Mouse (Mus musculus) bone marrow macrophage, adult 2 months (primary cell): ENCODE results near the gene Nrgn. TPM values are rescaled to one million over a fixed set of nuclear protein-coding genes. Genes with fewer than 3 reads are reported as not detected.

Experiments used
- H3K27ac ChIP-seq: 2 replicates; pipeline ENCODE4 v1.5.1; 2012; ENCODE audit warnings: low read depth, low read length; ENCODE audit not compliant: insufficient read depth
- H3K4me1 ChIP-seq: 2 replicates; pipeline ENCODE4 v1.6.1; 2012; ENCODE audit warnings: low read length; ENCODE audit not compliant: control insufficient read depth, insufficient read depth
- H3K4me3 ChIP-seq: 2 replicates; pipeline ENCODE4 v1.5.1; 2012; ENCODE audit warnings: mild to moderate bottlenecking, low read length, moderate library complexity; ENCODE audit not compliant: insufficient read depth
- CTCF ChIP-seq: IDR thresholded peaks from 2 replicates; pipeline ENCODE4 v1.5.1; 2012; ENCODE audit warnings: low read depth, mild to moderate bottlenecking, low read length, moderate library complexity
- POLR2A ChIP-seq: IDR thresholded peaks from 2 replicates; pipeline ENCODE4 v1.6.1; 2012; ENCODE audit warnings: mild to moderate bottlenecking, low read depth, low read length, borderline replicate concordance
- polyA plus RNA-seq: library from polyadenylated mRNA; stranded (reverse); fragments of >200 nt; gene quantifications from 2 replicates; pipeline ENCODE4 v1.2.4, GENCODE M21; 2012; ENCODE audit not compliant: missing spikeins, insufficient read depth, insufficient read length

The Nrgn gene
- polyA plus RNA-seq, 1 experiment, result not detected

DNA sequence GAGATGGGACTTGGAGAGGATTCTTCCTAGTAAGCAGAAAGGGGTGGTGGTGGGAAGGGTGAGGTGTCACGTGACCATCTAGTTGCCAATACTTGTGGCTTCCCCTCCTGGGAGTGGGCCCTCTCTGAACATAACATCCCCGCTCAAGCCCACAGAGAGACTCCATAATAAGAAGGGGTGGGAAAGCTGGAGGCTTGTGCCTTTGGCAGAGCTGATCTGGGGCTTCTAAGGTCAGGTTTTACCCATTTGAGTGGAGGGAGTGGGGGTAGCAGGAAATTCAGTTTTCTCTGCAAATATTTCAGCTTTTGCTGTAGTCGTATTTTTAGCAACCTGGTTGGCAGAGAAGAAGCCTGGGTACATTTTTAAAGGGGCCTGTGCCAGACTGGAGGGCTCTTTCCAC is 3.7 kb upstream of the Nrgn start:
- Histone ChIP-seq H3K4me3 (no peak overlapping the region), H3K27ac (no peak overlapping the region), H3K4me1 (peaks cover 3% of the 10 kb centered on the region; the same call in 1 of the 2 replicates)
- TF ChIP-seq CTCF, result no peak
- no peak for TF ChIP-seq POLR2A

DNA sequence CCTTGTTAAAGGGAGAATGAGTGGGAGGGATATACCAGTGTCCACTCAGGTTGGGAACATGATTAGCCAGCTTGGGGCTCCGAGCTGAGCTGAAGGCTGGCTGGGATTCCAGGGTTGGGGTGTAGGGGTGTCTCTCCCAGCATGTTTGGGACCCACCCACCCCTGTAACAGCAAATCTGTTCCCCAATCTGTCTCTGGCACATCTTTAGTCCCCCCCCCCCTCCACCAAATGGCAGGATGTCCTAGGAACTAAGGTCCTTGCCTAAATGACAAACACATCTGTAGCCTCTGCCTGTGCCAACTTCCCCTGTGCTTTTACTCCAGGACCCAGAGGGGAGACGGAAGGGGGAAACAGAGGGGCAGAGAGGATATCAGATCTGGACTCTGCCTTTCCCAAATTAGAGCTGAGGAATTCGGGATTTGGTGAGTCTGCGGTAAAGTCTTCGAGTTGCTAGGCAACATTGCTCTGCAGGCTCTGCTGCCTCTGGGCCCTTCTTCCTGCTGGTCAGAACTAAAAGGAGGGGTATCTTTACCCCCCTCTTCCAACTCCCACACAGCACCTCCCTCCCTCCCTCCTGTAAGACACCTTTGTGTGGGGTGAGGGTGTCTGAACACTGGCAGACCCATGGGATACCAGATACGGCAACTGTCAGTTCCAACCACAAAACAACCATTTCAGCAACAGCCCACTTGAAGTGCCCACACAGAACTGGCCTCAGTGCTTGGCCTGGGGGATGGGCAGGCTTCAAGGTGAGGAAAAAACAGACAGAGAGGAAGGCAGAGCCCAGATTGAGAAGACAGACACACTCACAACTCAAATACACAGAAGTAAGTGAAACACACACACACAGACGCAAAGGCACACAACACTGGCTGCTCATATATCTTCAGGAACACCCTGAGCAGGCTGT is 2.4 kb upstream of the Nrgn start, which contains the start of gene Siae:
TSS of gene Siae (plus strand) at position 861 of the 911 bp plus-strand sequence.
- H3K4me3 ChIP-seq, result no peak within 1 kb of the TSS
- 0 out of 2 replicates have a peak, but pooled peaks cover 2% of the 10 kb centered on the region for H3K4me1 ChIP-seq
- TF ChIP-seq CTCF (no peak), POLR2A (no peak)
- H3K27ac ChIP-seq, result no peak within 1 kb of the TSS

DNA sequence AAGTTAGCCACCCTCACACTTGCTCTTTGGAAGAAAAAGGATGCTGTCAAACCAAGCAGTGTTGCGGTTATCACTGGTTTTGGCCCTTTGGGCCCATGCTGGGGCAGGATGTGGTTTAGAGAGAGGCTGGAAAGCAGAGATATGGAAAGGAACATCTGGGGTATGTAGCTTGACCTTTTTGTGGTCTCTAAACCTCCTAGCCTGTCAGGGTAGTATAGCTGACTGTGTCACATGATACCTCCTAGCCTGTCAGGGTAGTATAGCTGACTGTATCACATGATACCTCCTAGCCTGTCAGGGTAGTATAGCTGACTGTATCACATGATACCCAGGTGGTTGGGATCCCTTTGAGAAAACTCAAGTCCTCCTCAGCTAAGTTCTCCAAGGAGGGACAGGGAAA is 1.6 kb upstream of the Nrgn start:
- TF ChIP-seq POLR2A (no peak), CTCF (no peak)
- H3K27ac ChIP-seq, result no peak overlapping the region
- H3K4me1 ChIP-seq, result 0 out of 2 replicates have a peak, but pooled peaks cover 2% of the 10 kb centered on the region
- no peak overlapping the region for H3K4me3 ChIP-seq

DNA sequence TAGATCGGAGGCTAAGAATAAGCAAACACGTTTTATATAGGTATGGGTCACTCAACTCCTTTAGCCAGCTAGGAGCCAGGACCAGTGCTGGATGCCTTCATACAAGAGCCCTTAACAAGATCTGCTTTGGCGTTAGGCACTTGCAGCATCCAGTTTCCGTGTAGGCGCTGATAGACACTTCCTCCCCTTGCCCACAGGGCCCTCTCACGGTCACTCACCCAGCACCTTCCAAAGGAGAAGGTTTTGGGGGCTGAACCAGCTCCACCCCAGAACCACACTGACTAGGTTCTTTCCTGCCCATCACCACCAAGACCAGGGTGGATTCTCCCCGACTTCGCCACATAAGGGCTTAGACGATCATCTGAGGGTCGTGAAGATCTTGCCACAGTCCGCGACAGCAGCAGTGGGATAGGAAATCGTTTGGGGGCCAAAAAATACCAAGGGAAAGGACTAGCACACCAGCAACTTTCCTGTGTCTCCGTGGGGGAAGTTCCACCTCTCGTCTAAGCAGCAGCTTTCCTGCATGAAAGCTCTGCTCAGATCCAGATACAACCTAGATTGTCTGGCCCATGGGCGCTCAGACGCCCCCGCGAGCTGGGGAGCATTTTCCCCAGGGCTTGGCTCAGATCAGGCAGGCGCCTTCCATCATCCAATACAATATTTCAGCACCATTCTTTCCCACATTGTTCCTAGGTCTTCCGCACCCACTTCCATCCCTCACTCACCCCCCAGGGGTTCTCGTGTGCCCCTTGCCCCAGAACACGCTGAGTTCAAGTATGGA is 763 bp downstream of the Nrgn start:
- TF ChIP-seq CTCF (no peak), POLR2A (no peak)
- 0 out of 2 replicates have a peak, but pooled peaks cover 2% of the 10 kb centered on the region for H3K4me1 ChIP-seq
- H3K4me3 ChIP-seq, result peak overlapping the region; percentile 34
- H3K27ac ChIP-seq, result no peak overlapping the region

GRCm38 (mm10) chr9:37550435-37550834 is 2.3 kb downstream of the Nrgn start:
- TF ChIP-seq POLR2A (no peak), CTCF (no peak)
- Histone ChIP-seq H3K4me1 (0 out of 2 replicates have a peak, but pooled peaks cover 2% of the 10 kb centered on the region), H3K27ac (no peak overlapping the region), H3K4me3 (no peak overlapping the region)

DNA sequence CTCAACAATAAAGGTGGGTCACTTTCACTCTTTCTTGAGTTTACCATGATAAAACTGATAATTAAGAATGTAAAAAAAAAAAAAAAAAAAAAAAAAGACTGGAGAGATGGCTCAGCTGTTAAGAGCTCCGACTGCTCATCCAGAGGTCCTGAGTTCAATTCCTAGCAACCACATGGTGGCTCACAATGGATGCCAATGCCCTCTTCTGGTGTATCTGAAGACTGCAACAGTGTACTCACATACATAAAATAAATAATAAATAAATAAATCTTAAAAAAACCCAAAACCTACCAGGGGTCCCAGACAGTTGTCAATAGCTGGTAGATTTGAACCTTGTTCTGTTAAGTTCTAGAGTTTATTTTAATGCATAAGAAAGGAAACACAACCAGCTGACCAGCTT is 5.8 kb downstream of the Nrgn start:
- Histone ChIP-seq H3K4me3 (no peak overlapping the region), H3K27ac (no peak overlapping the region), H3K4me1 (0 out of 2 replicates have a peak, but pooled peaks cover 1% of the 10 kb centered on the region)
- TF ChIP-seq POLR2A, result no peak
- TF ChIP-seq CTCF, result no peak

DNA sequence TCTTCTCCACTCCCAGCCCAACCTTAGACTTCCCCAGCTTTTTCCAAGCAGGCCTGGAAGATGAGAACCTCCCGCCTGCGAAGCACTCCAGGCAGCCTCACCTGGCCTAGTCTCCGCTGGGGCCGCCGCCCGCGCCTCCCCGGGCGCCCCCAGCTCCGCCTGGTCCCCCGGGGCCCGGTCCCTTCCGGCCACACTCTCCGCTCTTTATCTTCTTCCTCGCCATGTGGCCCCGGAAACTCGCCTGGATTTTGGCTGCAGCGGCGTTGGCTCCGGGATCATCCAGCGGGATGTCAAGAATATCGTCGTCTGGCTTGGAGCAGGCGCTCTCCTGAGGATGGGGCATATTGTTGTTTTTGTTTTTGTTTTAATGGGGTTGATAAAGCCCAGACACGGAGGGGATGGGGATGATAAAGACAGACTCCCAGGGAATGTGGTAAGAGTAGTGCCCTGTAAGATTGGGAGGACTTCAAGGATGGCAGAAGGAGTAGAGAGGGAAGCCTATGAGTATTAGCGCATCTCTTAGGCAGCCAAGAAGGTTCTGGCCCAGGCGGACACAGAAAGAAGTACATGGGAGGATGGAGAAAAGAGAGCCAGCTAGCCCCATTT is 6.8 kb downstream of the Nrgn start:
- Histone ChIP-seq H3K4me1 (0 out of 2 replicates have a peak, but pooled peaks cover 3% of the 10 kb centered on the region), H3K4me3 (no peak overlapping the region), H3K27ac (no peak overlapping the region)
- TF ChIP-seq POLR2A (no peak), CTCF (no peak)

DNA sequence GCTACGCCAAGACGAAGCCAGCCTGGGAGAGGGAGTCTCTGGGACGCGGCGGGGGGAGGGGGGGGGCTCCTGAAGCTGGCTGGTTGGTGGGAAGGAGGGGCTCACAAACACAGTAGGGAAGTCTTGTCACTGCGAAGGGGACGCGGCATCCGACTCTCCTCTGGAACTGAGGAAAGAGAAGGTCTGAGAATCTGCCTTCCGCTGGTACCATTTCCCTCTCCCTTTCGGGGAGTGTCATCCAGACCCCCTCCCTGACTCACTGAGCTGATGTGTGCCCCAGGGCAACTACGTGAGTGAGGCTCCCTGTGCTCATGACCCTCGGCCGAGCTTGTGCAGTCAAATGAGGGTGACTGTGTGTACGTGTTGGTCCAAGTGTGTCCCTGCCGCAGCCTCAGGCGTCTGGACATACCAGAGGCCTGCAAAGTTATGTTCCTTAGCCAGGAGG is 7.5 kb downstream of the Nrgn start:
- Histone ChIP-seq H3K4me1 (0 out of 2 replicates have a peak, but pooled peaks cover 5% of the 10 kb centered on the region), H3K27ac (no peak overlapping the region), H3K4me3 (peak overlapping the region; percentile 52)
- TF ChIP-seq POLR2A, result no peak
- TF ChIP-seq CTCF, result no peak

DNA sequence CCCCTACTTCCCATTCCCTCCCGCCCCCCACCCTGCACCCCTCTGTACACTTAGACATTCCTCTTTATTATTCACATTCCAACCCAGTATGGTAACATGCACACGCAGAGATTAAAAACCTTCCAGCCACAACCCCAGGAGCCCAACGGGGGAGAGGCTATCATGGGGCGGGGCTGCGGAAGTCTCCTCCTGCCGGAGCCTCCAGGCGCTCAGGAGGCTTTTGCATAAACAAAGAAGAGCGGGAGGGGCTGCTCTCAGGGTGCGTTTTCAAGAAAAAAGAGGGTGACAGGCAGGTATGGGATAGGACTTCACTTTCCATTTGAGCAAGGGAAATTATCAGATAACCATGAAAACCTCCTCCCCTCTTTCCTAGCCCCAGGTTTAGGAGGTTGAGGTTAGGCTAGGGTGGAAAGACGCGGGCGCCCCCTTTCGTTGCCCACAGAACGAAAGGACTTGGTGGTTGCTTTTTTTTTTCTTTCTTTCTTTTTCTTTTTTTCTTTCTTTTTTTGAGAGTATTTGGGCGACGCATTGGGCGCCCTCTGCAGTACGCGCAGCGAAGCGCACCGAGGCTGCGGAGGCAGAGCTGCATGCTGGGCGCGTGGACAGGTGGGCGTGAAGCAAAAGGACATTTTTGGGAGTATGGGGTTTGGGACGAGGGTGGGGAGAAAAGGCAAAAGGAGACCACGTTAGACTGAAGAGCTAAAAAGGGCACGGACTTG is 8.1 kb downstream of the Nrgn start:
- H3K27ac ChIP-seq, result no peak overlapping the region
- 0 out of 2 replicates have a peak, but pooled peaks cover 5% of the 10 kb centered on the region for H3K4me1 ChIP-seq
- H3K4me3 ChIP-seq, result peak overlapping the region; percentile 52
- TF ChIP-seq CTCF, result peak; percentile 96
- no peak for TF ChIP-seq POLR2A

DNA sequence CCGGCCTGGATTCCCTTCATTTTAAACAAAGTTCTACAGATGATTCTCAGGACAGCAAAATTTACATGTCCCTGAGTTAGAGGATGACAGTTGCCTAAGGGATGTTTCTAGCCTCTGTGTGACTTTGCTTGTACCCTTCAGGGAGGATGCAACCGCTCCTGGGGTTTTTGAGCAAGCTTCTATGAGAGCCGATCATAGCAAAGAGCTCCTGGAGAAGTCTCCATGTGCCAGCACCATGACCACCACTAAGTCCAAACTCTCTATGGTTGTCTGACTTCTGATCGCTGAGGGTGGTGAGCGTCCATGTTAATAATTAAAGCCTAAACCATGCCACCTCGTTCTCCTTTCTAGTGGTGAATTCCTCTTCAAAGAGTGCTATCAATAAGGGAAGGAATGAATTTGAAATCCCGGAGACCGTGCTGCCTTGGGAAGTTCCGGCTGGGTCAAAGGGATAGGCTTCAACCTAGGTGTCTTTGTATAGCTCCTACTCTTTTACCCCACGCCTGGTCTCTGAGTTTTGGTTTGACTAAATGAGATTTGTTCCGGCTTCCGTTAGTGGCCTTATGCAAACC is 8.7 kb downstream of the Nrgn start:
- H3K4me1 ChIP-seq, result 0 out of 2 replicates have a peak, but pooled peaks cover 5% of the 10 kb centered on the region
- no peak overlapping the region for H3K27ac ChIP-seq
- H3K4me3 ChIP-seq, result no peak overlapping the region
- TF ChIP-seq POLR2A, result no peak
- TF ChIP-seq CTCF, result no peak
